Mouse (Mus musculus): Measurements from ENCODE around the gene Myo15b.

- TF ChIP-seq CTCF (IDR thresholded peaks at IDR 0.05; ENCODE audit: insufficient read depth, low read depth, low read length) = no peak
- no peak for TF ChIP-seq POLR2A (IDR thresholded peaks at IDR 0.05; ENCODE audit: insufficient read depth, low read depth, low read length)
Observed at GRCm38 (mm10) chr11:115824813-115825212, 33.4 kb upstream of the Myo15b start.

Measured in olfactory bulb, adult 2 months (tissue).